Mouse (Mus musculus): Measurements from ENCODE around the gene Ly6g6e.

DNA sequence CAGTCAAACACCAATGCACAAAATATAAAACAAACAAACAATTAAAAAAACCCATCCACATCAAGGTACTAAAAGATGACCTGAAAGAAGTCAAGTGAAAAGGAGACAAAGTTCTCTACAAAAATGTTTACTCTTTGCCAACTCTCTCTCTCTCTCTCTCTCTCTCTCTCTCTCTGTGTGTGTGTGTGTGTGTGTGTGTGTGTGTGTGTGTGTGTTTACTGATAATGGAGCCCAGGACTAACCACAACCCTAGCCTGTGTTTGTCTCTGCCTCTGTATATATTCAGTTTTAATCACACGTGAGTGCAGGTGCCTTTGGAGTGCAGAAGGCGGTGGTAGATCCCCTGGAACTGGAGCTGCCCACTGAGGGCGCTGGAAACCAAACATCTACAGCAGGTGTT, 19.6 kb upstream of the Ly6g6e start:
- TF ChIP-seq CTCF (IDR thresholded peaks at IDR 0.05; ENCODE audit: control insufficient read depth, insufficient read depth, insufficient read length) (no peak), MAX (IDR thresholded peaks at IDR 0.05) (no peak), USF1 (IDR thresholded peaks at IDR 0.05; ENCODE audit: low read depth) (no peak), MYOG (IDR thresholded peaks at IDR 0.05; ENCODE audit: control insufficient read depth, extremely low read depth, insufficient read length) (no peak), CEBPB (IDR thresholded peaks at IDR 0.05; ENCODE audit: low read depth) (no peak), MYOD1 (IDR thresholded peaks at IDR 0.05; ENCODE audit: control insufficient read depth, insufficient read length, low read depth) (no peak), FOSL1 (IDR thresholded peaks at IDR 0.05; ENCODE audit: insufficient read depth, low read length, poor library complexity, severe bottlenecking) (no peak)
